Mouse (Mus musculus): ENCODE results near the gene Ift122. TPM values are rescaled to one million over a fixed set of nuclear protein-coding genes. Genes with fewer than 3 reads are reported as not detected.

Ift122 gene
- total RNA-seq, 2 experiments from 2014 or later, result 6.5 to 7.4 TPM

Other genes with a start within 250 kb of the Ift122 start
- 100 to 1,000 TPM; 107 to 111 TPM for gene Raf1, start 176.8 kb upstream of the Ift122 start, total RNA-seq (2021)
- under 1 TPM; 0.54 to 0.60 TPM for gene Tmem40, start 91.1 kb upstream of the Ift122 start, total RNA-seq (2021)
- 10 to 100 TPM; 73.3 to 76.6 TPM for gene Cand2, start 78.9 kb upstream of the Ift122 start, total RNA-seq (2021)
- gene Rpl32, start 44.7 kb upstream of the Ift122 start, total RNA-seq (2021), result 100 to 1,000 TPM; 616 to 693 TPM
- under 1 TPM; 0.27 to 0.54 TPM for gene Efcab12, start 15.1 kb upstream of the Ift122 start, total RNA-seq (2021)
- gene Mbd4, start 99 bp upstream of the Ift122 start, total RNA-seq (2021), result 1 to 10 TPM in 1 of 2 experiments, under 1 TPM in 1; 0.79 to 1.1 TPM
- gene Rho, start 78.3 kb downstream of the Ift122 start, total RNA-seq (2021), result not detected
- gene H1foo, start 91.5 kb downstream of the Ift122 start, total RNA-seq (2021), result not detected
- gene Plxnd1, start 141.5 kb downstream of the Ift122 start, total RNA-seq (2021), result 10 to 100 TPM; 54.6 to 68.7 TPM

Data from heart, adult 18-20 months (tissue).